Mouse (Mus musculus) midbrain, embryonic 14.5 days (tissue): ENCODE data around the gene Ifna11. TPM values are rescaled to one million over a fixed set of nuclear protein-coding genes. Genes with fewer than 3 reads are reported as not detected.
"Not testable (repeated sequence)": the region's sequence is repeated elsewhere in the genome, so short reads cannot be mapped to it uniquely, and the experiment has no call there.

Experiments used
- ATAC-seq: fragments of 200-750 bp; cut with Nextera tagmentation; 2 replicates; pipeline ENCODE4 v1.8.0; 2017; ENCODE audit warnings: moderate number of reproducible peaks, moderate library complexity; ENCODE audit not compliant: low FRiP score, low TSS enrichment
- DNase-seq: peaks from one replicate; pipeline ENCODE4 v3.0.0-alpha.2; 2015
- H3K27ac ChIP-seq: fragments of 300-500 bp; sonication (generic); replicated peaks from 2 replicates; pipeline ENCODE4 v1.5.1; 2014; ENCODE audit warnings: mild to moderate bottlenecking, low read depth, low read length, moderate library complexity
- H3K27me3 ChIP-seq: fragments of 300-500 bp; sonication (generic); 2 replicates; pipeline ENCODE4 v1.6.1; 2014; ENCODE audit warnings: low read length, control low read depth, mixed read lengths; ENCODE audit not compliant: control insufficient read depth, insufficient read depth
- H3K36me3 ChIP-seq: fragments of 300-500 bp; sonication (generic); 2 replicates; pipeline ENCODE4 v1.6.1; 2014; ENCODE audit warnings: low read length, control low read depth; ENCODE audit not compliant: control insufficient read depth, insufficient read depth
- H3K4me1 ChIP-seq: fragments of 300-500 bp; sonication (generic); 2 replicates; pipeline ENCODE4 v1.6.1; 2014; ENCODE audit warnings: mild to moderate bottlenecking, antibody characterized with exemption, low read length, control low read depth; ENCODE audit not compliant: control insufficient read depth, insufficient read depth
- H3K4me2 ChIP-seq: fragments of 300-500 bp; sonication (generic); 2 replicates; pipeline ENCODE4 v1.6.1; 2014; ENCODE audit warnings: mild to moderate bottlenecking, low read length, moderate library complexity
- H3K4me3 ChIP-seq: fragments of 300-500 bp; sonication (generic); replicated peaks from 2 replicates; pipeline ENCODE4 v1.5.1; 2014; ENCODE audit warnings: low read depth, low read length
- H3K9ac ChIP-seq: fragments of 300-500 bp; sonication (generic); replicated peaks from 2 replicates; pipeline ENCODE4 v1.6.1; 2014; ENCODE audit warnings: mild to moderate bottlenecking, low read length, moderate library complexity
- H3K9me3 ChIP-seq: fragments of 300-500 bp; sonication (generic); 2 replicates; pipeline ENCODE4 v1.6.1; 2016; ENCODE audit warnings: low read length, control low read depth, mixed read lengths; ENCODE audit not compliant: control insufficient read depth
- WGBS: fragments of 180-500 bp; shearing (Covaris S2); extraction: QIAGEN DNeasy Blood & Tissue Kit; methylation state at CpG from one replicate; pipeline ENCODE4 v1.1.7; 2014; 5-methylcytosine and 5-hydroxymethylcytosine counted together
- polyA plus RNA-seq: library from polyadenylated mRNA; unstranded; fragments of >200 nt; fragmentation: Nextera tagmentation; extraction: Ambion mirVana; gene quantifications from 2 replicates; pipeline ENCODE4 v1.2.1, GENCODE M21; 2014

Ifna11 gene
- polyA plus RNA-seq, result not detected in 2 replicates

DNA sequence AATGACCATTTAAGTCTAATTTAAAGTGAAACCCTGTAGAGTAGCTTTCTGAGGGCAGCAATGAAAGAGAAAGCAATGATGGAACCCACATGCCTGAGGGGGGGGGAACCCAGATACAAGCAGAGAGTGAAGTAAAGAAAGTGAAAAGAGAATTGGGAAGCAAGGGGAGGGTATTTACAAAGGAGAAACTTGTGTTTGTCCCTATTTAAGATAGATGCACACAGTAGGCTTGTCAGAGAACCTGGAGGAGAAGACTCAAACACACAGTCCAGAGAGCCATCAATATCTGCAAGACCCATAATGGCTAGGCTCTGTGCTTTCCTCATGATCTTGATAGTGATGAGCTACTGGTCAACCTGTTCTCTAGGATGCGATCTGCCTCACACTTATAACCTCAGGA is at the start of gene Ifna11:
TSS of gene Ifna11 (plus strand) at position 301 of the 400 bp plus-strand sequence.
- H3K4me2 ChIP-seq, result no peak within 1 kb of the TSS
- H3K4me3 ChIP-seq, result no peak within 1 kb of the TSS
- no peak within 1 kb of the TSS for H3K9ac ChIP-seq
- H3K4me1 ChIP-seq, result no peaks in the 10 kb centered on the region
- ATAC-seq (no peak), DNase-seq (no peak)
- no peaks in the 10 kb centered on the region for H3K9me3 ChIP-seq
- no peaks in the 10 kb centered on the region for H3K27me3 ChIP-seq
- H3K36me3 ChIP-seq, result no peaks in the 10 kb centered on the region
- whole genome bisulfite sequencing, result 97% methylated on average over 1 of the region's 1 CpGs
- H3K27ac ChIP-seq, result no peak within 1 kb of the TSS

DNA sequence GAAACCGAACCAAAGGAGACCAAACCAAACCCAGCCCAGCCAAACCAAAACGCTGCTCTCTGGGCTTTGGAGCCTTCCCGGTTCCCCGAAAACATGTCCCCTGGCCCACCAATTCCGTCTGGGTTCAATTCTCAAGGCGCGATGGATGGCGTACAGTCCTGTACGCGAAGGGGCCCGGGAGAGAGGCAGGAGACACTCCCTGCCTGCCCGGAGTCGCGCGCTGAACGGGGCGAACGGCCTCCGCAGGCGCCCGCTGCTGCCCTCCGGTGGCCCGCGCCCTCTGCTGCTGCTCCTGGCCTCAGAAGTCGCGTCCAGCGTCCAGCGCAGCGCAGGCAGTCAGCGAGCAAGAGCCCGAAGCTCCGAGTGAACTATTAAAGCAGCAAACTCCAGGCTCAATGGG is 46.2 kb upstream of the Ifna11 start, which contains the start of gene Gm13290:
TSS of gene Gm13290 (plus strand) at position 301 of the 400 bp plus-strand sequence.
- not testable (repeated sequence) for H3K4me2 ChIP-seq, ATAC-seq, H3K27ac ChIP-seq, H3K9ac ChIP-seq, H3K9me3 ChIP-seq, H3K4me3 ChIP-seq, DNase-seq, H3K4me1 ChIP-seq, H3K27me3 ChIP-seq, H3K36me3 ChIP-seq
- WGBS, result no CpG with 5 or more reads among the region's 32 CpGs

DNA sequence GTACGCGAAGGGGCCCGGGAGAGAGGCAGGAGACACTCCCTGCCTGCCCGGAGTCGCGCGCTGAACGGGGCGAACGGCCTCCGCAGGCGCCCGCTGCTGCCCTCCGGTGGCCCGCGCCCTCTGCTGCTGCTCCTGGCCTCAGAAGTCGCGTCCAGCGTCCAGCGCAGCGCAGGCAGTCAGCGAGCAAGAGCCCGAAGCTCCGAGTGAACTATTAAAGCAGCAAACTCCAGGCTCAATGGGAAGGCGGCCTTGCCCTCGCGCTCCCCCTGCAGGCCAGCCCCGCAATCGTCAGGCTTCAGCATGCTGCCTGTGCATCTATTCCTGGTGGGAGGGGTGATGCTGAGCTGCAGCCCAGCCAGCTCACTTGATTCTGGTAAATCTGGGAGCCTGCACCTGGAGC is 43.1 kb upstream of the Ifna11 start, which contains the start of gene Gm13289:
TSS of gene Gm13289 (plus strand) at position 301 of the 400 bp plus-strand sequence.
- no CpG with 5 or more reads among the region's 29 CpGs for WGBS
- H3K4me3 ChIP-seq, H3K27me3 ChIP-seq, H3K27ac ChIP-seq, DNase-seq, H3K9ac ChIP-seq, H3K36me3 ChIP-seq, H3K9me3 ChIP-seq, H3K4me1 ChIP-seq, ATAC-seq, H3K4me2 ChIP-seq: not testable (repeated sequence)

DNA sequence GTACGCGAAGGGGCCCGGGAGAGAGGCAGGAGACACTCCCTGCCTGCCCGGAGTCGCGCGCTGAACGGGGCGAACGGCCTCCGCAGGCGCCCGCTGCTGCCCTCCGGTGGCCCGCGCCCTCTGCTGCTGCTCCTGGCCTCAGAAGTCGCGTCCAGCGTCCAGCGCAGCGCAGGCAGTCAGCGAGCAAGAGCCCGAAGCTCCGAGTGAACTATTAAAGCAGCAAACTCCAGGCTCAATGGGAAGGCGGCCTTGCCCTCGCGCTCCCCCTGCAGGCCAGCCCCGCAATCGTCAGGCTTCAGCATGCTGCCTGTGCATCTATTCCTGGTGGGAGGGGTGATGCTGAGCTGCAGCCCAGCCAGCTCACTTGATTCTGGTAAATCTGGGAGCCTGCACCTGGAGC is 40.2 kb upstream of the Ifna11 start, which contains the start of gene Gm13272:
TSS of gene Gm13272 (plus strand) at position 301 of the 400 bp plus-strand sequence.
- not testable (repeated sequence) for H3K36me3 ChIP-seq, DNase-seq, H3K9ac ChIP-seq, H3K27ac ChIP-seq, ATAC-seq, H3K4me2 ChIP-seq, H3K27me3 ChIP-seq, H3K4me1 ChIP-seq, H3K9me3 ChIP-seq, H3K4me3 ChIP-seq
- no CpG with 5 or more reads among the region's 29 CpGs for WGBS

DNA sequence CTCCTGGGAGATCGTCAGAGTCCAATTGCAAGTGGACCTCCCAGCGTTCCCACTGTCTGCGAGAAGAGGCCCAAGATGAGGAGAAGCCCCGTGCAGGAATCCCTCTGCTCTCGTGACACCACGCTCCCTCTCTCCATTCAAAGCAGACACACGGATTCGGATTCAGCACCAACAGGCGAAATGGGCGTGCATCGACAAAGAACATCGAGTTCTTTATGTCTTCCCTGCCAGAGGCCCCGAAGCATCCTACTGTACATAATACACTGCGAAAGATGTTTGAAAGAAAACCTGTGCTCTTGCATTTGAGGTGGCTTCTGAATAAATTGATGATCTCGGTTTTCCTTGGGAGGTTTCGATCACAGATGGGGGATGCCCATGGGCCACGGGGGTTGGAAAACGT is 39.4 kb upstream of the Ifna11 start:
- H3K27ac ChIP-seq, H3K4me2 ChIP-seq, ATAC-seq, H3K4me1 ChIP-seq, H3K27me3 ChIP-seq, H3K4me3 ChIP-seq, DNase-seq, H3K36me3 ChIP-seq, H3K9me3 ChIP-seq, H3K9ac ChIP-seq: not testable (repeated sequence)
- 47% methylated on average over 16 of the region's 18 CpGs for WGBS

DNA sequence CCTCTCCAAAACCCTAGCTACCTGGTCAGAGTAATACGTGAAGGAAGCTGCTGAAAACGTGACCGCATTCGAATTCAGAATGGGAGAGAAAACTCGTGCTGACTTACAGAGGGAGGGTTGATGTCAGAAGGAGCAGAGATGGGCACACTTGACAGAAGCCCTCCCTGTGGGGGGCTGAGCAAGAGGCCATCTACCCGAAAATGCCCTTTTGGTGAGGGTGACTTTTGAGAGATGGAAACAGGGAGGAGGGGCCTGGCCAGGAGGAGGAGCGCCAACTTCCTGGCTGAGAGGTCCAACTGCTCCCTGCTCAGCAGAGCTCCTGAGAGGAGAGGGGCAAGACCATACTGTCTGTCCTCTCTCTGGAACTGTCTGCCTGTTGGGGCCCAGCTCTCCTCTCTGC is 37.9 kb upstream of the Ifna11 start, which contains the start of gene Ifnz:
TSS of gene Ifnz (plus strand) at position 301 of the 400 bp plus-strand sequence.
- H3K27ac ChIP-seq, DNase-seq, ATAC-seq, H3K36me3 ChIP-seq, H3K4me3 ChIP-seq, H3K27me3 ChIP-seq, H3K9me3 ChIP-seq, H3K9ac ChIP-seq, H3K4me1 ChIP-seq: not testable (repeated sequence)
- 0 out of 2 replicates have a peak within 1 kb of the TSS, but pooled peaks have one; percentile 27 for H3K4me2 ChIP-seq
- WGBS, result 25% methylated on average over 4 of the region's 7 CpGs

DNA sequence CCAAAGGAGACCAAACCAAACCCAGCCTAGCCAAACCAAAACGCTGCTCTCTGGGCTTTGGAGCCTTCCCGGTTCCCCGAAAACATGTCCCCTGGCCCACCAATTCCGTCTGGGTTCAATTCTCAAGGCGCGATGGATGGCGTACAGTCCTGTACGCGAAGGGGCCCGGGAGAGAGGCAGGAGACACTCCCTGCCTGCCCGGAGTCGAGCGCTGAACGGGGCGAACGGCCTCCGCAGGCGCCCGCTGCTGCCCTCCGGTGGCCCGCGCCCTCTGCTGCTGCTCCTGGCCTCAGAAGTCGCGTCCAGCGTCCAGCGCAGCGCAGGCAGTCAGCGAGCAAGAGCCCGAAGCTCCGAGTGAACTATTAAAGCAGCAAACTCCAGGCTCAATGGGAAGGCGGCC is 37.4 kb upstream of the Ifna11 start:
- not testable (repeated sequence) for DNase-seq, H3K4me3 ChIP-seq, H3K4me1 ChIP-seq, H3K9me3 ChIP-seq, H3K9ac ChIP-seq, H3K27me3 ChIP-seq, ATAC-seq, H3K27ac ChIP-seq, H3K36me3 ChIP-seq
- 0 out of 2 replicates have a peak overlapping the region, but pooled peaks have one; percentile 27 for H3K4me2 ChIP-seq
- 0% methylated on average over 15 of the region's 31 CpGs for WGBS

DNA sequence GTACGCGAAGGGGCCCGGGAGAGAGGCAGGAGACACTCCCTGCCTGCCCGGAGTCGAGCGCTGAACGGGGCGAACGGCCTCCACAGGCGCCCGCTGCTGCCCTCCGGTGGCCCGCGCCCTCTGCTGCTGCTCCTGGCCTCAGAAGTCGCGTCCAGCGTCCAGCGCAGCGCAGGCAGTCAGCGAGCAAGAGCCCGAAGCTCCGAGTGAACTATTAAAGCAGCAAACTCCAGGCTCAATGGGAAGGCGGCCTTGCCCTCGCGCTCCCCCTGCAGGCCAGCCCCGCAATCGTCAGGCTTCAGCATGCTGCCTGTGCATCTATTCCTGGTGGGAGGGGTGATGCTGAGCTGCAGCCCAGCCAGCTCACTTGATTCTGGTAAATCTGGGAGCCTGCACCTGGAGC is 34.4 kb upstream of the Ifna11 start, which contains the start of gene Gm13276:
TSS of gene Gm13276 (plus strand) at position 301 of the 400 bp plus-strand sequence.
- H3K9me3 ChIP-seq, H3K27me3 ChIP-seq, H3K4me2 ChIP-seq, H3K36me3 ChIP-seq, DNase-seq, H3K4me1 ChIP-seq, H3K4me3 ChIP-seq, H3K9ac ChIP-seq, ATAC-seq, H3K27ac ChIP-seq: not testable (repeated sequence)
- WGBS, result no CpG with 5 or more reads among the region's 27 CpGs

DNA sequence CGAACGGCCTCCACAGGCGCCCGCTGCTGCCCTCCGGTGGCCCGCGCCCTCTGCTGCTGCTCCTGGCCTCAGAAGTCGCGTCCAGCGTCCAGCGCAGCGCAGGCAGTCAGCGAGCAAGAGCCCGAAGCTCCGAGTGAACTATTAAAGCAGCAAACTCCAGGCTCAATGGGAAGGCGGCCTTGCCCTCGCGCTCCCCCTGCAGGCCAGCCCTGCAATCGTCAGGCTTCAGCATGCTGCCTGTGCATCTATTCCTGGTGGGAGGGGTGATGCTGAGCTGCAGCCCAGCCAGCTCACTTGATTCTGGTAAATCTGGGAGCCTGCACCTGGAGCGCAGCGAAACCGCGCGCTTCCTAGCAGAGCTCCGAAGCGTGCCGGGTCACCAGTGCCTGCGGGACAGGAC is 31.4 kb upstream of the Ifna11 start, which contains the start of gene Gm13277:
TSS of gene Gm13277 (plus strand) at position 231 of the 400 bp plus-strand sequence.
- not testable (repeated sequence) for ATAC-seq, DNase-seq, H3K9me3 ChIP-seq, H3K27ac ChIP-seq, H3K4me2 ChIP-seq, H3K9ac ChIP-seq, H3K36me3 ChIP-seq, H3K4me3 ChIP-seq, H3K27me3 ChIP-seq, H3K4me1 ChIP-seq
- 0% methylated on average over 4 of the region's 28 CpGs for WGBS
